Mouse (Mus musculus) kidney, embryonic 14.5 days (tissue): ENCODE data around the gene Pias3. TPM values are rescaled to one million over a fixed set of nuclear protein-coding genes. Genes with fewer than 3 reads are reported as not detected.
"Not testable (repeated sequence)": the region's sequence is repeated elsewhere in the genome, so short reads cannot be mapped to it uniquely, and the experiment has no call there.

Experiments
- ATAC-seq: fragments of 200-750 bp; cut with Nextera tagmentation; 2 replicates; pipeline ENCODE4 v1.8.0; 2017; ENCODE audit warnings: moderate number of reproducible peaks, mild to moderate bottlenecking, moderate TSS enrichment, moderate library complexity; ENCODE audit not compliant: low FRiP score, low TSS enrichment
- H3K27ac ChIP-seq: fragments of 300-500 bp; sonication (generic); 2 replicates; pipeline ENCODE4 v1.5.1; 2014; ENCODE audit warnings: low read depth, mild to moderate bottlenecking, low read length, moderate library complexity, mixed read lengths
- H3K27me3 ChIP-seq: fragments of 300-500 bp; sonication (generic); 2 replicates; pipeline ENCODE4 v1.6.1; 2014; ENCODE audit warnings: mild to moderate bottlenecking, low read length; ENCODE audit not compliant: control insufficient read depth, insufficient read depth
- H3K36me3 ChIP-seq: fragments of 300-500 bp; sonication (generic); 2 replicates; pipeline ENCODE4 v1.6.1; 2014; ENCODE audit warnings: low read length, mixed read lengths; ENCODE audit not compliant: control insufficient read depth, insufficient read depth
- H3K4me1 ChIP-seq: fragments of 300-500 bp; sonication (generic); 2 replicates; pipeline ENCODE4 v1.6.1; 2014; ENCODE audit warnings: low read length, mixed read lengths; ENCODE audit not compliant: control insufficient read depth, insufficient read depth
- H3K4me2 ChIP-seq: fragments of 300-500 bp; sonication (generic); replicated peaks from 2 replicates; pipeline ENCODE4 v1.6.1; 2014; ENCODE audit warnings: low read depth, mild to moderate bottlenecking, low read length
- H3K4me3 ChIP-seq: fragments of 300-500 bp; sonication (generic); 2 replicates; pipeline ENCODE4 v1.5.1; 2014; ENCODE audit warnings: mild to moderate bottlenecking, low read length
- H3K9ac ChIP-seq: fragments of 300-500 bp; sonication (generic); 2 replicates; pipeline ENCODE4 v1.6.1; 2014; ENCODE audit warnings: low read depth, mild to moderate bottlenecking, low read length, moderate library complexity
- H3K9me3 ChIP-seq: fragments of 300-500 bp; sonication (generic); 2 replicates; pipeline ENCODE4 v1.6.1; 2016; ENCODE audit warnings: low read length; ENCODE audit not compliant: control insufficient read depth
- WGBS: fragments of 180-500 bp; shearing (Covaris S2); extraction: QIAGEN DNeasy Blood & Tissue Kit; methylation state at CpG from one replicate; pipeline ENCODE4 v1.1.7; 2014; 5-methylcytosine and 5-hydroxymethylcytosine counted together
- polyA plus RNA-seq: library from polyadenylated mRNA; unstranded; fragments of >200 nt; fragmentation: Nextera tagmentation; extraction: Ambion mirVana; gene quantifications from 2 replicates; pipeline ENCODE4 v1.2.1, GENCODE M21; 2014

The Pias3 gene
- polyA plus RNA-seq, 1 experiment from 2014 or later, result 55.7 TPM

DNA sequence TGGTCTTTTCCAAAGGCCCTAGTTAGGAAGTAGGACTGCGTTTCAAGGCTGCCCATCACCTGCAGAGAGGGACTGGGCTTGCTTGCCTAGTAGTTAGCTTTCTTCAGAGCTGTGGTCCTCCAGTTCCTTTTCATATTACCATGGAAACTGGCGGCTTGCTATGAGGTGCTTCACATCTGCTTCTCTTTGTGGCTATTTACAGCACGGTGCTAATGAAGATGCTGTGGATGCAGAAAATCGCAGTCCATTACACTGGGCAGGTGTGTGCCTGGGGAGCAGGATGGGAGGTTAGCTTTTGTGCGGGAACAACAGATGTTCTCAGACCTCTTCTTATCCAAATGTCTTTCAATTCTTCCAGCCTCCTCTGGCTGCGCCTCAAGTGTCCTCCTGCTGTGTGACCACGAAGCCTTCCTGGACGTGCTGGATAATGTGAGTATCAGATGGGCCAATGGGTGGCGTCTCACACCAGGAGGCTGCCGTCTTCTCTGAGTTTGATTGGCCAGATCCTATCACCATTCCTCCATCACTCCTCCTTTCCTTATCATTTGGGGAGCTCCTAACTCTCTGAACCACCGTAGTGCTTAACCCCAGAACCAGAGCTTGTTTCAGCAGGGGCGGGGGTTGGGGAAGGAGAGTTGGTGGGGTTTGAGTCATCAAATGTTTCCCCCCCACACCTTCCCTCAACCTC lies 15.8 kb upstream of the Pias3 start:
- Histone ChIP-seq H3K4me2 (no peak overlapping the region), H3K27ac (no peak overlapping the region), H3K9me3 (no peaks in the 10 kb centered on the region), H3K4me3 (no peak overlapping the region), H3K4me1 (peaks cover 10% of the 10 kb centered on the region), H3K9ac (no peak overlapping the region), H3K27me3 (peaks cover 4% of the 10 kb centered on the region), H3K36me3 (no peaks in the 10 kb centered on the region)
- ATAC-seq, result no peak
- 24% methylated on average over 12 of the region's 12 CpGs for WGBS

DNA sequence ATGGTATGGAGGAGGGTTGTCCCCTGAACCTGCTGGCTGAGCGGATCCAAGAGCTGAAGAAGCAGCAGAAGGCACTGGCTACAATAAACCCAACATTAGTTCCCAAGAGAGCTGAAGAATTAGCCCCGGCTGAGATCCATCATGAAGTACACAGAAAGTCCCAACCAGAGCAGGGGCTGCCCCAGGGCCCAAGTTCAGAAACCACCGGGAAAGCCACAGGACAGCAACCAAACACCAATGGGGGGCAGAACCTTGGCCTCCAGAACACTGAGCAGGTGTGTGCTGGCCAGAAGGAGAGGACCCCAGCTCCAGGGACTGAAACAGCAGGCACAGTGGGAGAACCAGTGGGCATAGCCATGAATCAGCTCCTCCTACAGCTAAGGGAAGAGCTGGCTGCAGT lies 12.7 kb upstream of the Pias3 start:
- H3K27me3 ChIP-seq, result peaks cover 6% of the 10 kb centered on the region
- H3K4me3 ChIP-seq, result no peak overlapping the region
- no peak overlapping the region for H3K4me2 ChIP-seq
- H3K36me3 ChIP-seq, result no peaks in the 10 kb centered on the region
- no peaks in the 10 kb centered on the region for H3K9me3 ChIP-seq
- WGBS, result 92% methylated on average over 3 of the region's 3 CpGs
- peaks cover 5% of the 10 kb centered on the region; the same call in 1 of the 2 replicates for H3K4me1 ChIP-seq
- no peak for ATAC-seq
- no peak overlapping the region for H3K27ac ChIP-seq
- H3K9ac ChIP-seq, result no peak overlapping the region

DNA sequence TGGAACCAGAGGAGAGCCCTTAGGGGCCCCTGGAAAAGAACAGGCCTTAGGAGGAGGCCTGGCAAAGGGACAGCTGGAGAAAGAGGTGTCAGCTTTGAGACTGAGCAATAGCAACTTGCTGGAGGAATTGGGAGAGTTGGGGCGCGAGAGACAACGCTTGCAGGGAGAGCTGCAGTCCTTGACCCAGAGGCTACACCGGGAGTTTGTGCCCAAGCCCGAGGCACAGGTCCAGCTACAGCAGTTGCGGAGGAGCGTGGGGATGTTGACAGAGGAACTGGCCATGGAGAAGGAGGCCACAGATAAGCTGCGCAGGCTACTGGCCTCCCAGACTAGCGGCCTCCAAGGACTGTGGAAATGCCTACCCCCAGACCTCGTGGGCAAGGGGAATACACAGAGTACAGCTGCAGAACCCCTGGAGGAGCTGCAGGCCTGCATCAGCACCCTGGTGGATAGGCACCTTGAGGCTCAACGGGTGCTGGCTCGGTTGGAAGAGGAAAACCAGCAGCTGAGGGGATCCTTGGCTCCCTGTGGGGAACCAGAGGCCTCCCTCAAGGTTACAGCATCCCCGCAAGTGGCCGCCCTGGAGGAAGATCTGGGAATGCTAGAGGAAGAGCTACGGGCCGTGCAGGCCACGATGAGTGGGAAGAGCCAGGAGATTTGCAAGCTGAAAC lies 11.9 kb upstream of the Pias3 start:
- Histone ChIP-seq H3K9me3 (no peaks in the 10 kb centered on the region), H3K27me3 (peaks cover 6% of the 10 kb centered on the region), H3K36me3 (no peaks in the 10 kb centered on the region), H3K9ac (peak overlapping the region; percentile 42), H3K27ac (no peak overlapping the region), H3K4me2 (peak overlapping the region; percentile 44), H3K4me3 (peak overlapping the region; percentile 27), H3K4me1 (peaks cover 5% of the 10 kb centered on the region; the same call in 1 of the 2 replicates)
- 53% methylated on average over 17 of the region's 17 CpGs for WGBS
- no peak for ATAC-seq

DNA sequence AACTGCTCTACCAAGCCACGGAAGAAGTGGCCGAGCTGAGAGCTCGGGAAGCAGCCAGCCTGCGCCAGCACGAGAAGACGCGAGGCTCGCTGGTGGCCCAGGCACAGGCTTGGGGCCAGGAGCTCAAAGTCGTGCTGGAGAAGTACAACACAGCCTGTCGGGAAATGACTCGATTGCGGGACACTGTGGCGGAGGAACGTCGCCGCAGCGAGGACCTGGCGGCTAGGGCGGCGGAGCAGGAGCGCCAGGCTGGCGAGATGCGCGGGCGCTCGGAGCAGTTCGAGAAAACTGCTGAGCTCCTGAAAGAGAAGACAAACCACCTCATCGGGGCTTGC lies 11.4 kb upstream of the Pias3 start:
- Histone ChIP-seq H3K4me3 (peak overlapping the region; percentile 27), H3K27me3 (peaks cover 6% of the 10 kb centered on the region), H3K27ac (no peak overlapping the region), H3K4me1 (peaks cover 5% of the 10 kb centered on the region; the same call in 1 of the 2 replicates), H3K9ac (peak overlapping the region; percentile 42), H3K9me3 (no peaks in the 10 kb centered on the region), H3K36me3 (no peaks in the 10 kb centered on the region), H3K4me2 (peak overlapping the region; percentile 44)
- 29% methylated on average over 28 of the region's 28 CpGs for WGBS
- no peak for ATAC-seq

DNA sequence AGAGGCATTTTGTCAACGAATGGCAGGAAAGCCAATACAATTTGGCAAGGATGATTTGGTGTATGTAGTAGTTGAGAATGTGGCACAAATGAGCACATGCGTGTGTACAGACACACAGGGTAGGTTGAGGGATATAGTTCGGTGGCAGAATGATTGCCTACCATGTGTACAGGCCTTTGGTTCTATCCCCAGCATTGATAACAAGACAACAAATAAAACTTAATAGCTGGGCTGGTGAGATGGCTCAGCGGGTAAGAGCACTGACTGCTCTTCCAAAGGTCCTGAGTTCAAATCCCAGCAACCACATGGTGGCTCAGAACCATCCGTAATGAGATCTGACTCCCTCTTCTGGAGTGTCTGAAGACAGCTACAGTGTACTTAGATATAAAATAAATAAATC lies 10.1 kb upstream of the Pias3 start:
- 92% methylated on average over 5 of the region's 5 CpGs for WGBS
- H3K9ac ChIP-seq, ATAC-seq, H3K9me3 ChIP-seq, H3K36me3 ChIP-seq, H3K27me3 ChIP-seq, H3K4me2 ChIP-seq, H3K4me3 ChIP-seq, H3K4me1 ChIP-seq, H3K27ac ChIP-seq: not testable (repeated sequence)

DNA sequence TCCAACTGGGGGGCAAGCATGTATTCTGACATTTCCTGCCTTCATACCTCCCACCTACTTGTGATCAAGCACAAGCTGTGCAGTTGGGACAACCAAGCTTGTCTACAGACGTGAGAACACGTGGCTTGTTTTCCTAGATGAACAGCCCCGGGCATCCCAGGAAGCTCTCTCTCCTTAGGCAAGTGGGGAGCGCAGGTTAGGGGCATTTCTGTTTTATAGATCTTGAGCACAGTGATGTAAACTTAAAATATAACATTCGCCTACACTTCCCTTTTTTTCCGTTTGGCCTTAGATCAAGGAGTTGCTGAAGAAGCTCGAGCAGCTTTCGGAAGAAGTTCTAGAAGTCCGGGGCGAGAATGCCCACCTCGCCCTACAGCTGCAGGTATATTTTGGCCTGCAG lies 7.3 kb upstream of the Pias3 start:
- no peak overlapping the region for H3K27ac ChIP-seq
- no peak overlapping the region for H3K4me2 ChIP-seq
- 76% methylated on average over 11 of the region's 11 CpGs for WGBS
- no peak for ATAC-seq
- H3K4me3 ChIP-seq, result no peak overlapping the region
- H3K9me3 ChIP-seq, result no peaks in the 10 kb centered on the region
- no peaks in the 10 kb centered on the region for H3K36me3 ChIP-seq
- no peak overlapping the region for H3K9ac ChIP-seq
- peaks cover 6% of the 10 kb centered on the region for H3K27me3 ChIP-seq
- H3K4me1 ChIP-seq, result peaks cover 5% of the 10 kb centered on the region; the same call in 1 of the 2 replicates

DNA sequence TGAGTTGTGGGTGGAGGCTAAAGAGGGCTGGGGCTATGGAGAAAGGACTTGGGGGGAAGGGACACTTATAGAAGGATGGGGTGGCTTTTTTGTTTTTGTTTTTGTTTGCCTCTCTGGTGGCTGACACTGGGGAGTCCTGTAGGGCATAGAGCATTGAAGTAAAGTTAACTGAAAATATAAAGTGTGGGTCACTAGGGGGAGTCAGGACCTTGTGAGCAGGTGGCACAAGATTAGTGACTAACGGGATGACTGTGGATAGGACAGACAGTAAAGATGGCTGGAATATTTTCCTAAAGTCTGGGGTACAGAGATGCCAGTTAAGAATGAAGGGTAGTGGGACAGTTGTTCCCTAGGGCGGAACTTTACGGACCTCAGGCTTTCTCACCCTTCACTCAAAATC lies 5.9 kb upstream of the Pias3 start:
- 52% methylated on average over 3 of the region's 3 CpGs for WGBS
- no peak for ATAC-seq
- Histone ChIP-seq H3K4me2 (no peak overlapping the region), H3K4me3 (no peak overlapping the region), H3K27me3 (peaks cover 3% of the 10 kb centered on the region; the same call in 1 of the 2 replicates), H3K36me3 (no peaks in the 10 kb centered on the region), H3K4me1 (0 out of 2 replicates have a peak, but pooled peaks cover under 1% of the 10 kb centered on the region), H3K27ac (no peak overlapping the region), H3K9me3 (no peaks in the 10 kb centered on the region), H3K9ac (no peak overlapping the region)

DNA sequence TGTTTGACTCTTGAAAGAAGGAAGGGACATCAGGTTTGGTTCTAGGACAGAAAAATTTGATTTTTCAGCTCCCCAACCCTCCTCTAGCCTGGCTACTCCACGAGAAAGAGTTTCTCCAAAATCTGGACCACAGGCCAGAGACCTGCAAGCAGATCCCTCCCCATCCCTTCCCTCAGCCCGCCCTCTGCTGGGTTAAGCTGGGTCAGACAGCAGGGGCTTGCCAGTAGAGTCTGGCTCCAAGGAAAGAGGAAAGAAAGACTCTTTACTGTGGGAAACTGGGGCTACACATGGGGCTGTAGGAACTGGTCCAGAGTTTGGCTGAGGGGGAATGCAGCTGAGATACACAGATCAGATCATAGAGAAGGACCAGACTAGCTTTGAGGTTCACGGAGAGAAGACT lies 3.7 kb upstream of the Pias3 start:
- ATAC-seq, result no peak
- WGBS, result 22% methylated on average over 3 of the region's 3 CpGs
- H3K9me3 ChIP-seq, result no peaks in the 10 kb centered on the region
- H3K4me2 ChIP-seq, result no peak overlapping the region
- H3K36me3 ChIP-seq, result no peaks in the 10 kb centered on the region
- no peak overlapping the region for H3K27ac ChIP-seq
- no peak overlapping the region for H3K4me3 ChIP-seq
- H3K4me1 ChIP-seq, result 0 out of 2 replicates have a peak, but pooled peaks cover 9% of the 10 kb centered on the region
- H3K9ac ChIP-seq, result no peak overlapping the region
- 0 out of 2 replicates have a peak, but pooled peaks cover 3% of the 10 kb centered on the region for H3K27me3 ChIP-seq

DNA sequence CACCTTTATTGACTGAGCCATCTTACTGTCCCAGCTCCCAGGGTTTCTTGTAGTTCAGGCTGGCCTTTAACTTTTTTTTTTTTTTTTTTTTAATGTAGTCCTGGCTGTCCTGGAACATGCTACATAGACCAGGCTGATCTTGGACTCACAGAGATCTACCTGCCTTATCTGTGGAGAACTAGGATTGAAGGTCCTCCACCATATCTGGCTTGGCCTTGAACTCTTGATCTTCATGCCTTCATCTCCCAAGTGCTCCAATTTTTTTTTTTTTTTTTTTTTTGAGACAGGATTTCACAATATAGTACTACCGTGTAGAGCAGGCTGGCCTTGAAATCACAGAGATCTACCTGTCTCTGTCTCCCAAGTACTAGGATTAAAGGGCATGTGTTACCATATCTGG lies 2.6 kb upstream of the Pias3 start:
- Histone ChIP-seq H3K4me3 (no peak overlapping the region), H3K4me2 (no peak overlapping the region), H3K4me1 (0 out of 2 replicates have a peak, but pooled peaks cover 16% of the 10 kb centered on the region), H3K9me3 (no peaks in the 10 kb centered on the region), H3K27me3 (no peaks in the 10 kb centered on the region), H3K36me3 (no peaks in the 10 kb centered on the region), H3K9ac (no peak overlapping the region), H3K27ac (no peak overlapping the region)
- ATAC-seq, result no peak
- WGBS, result 95% methylated on average over 1 of the region's 1 CpGs
